Comparison of ENCODE assay signal across 9 mouse cellular contexts in the genomic region with DNA sequence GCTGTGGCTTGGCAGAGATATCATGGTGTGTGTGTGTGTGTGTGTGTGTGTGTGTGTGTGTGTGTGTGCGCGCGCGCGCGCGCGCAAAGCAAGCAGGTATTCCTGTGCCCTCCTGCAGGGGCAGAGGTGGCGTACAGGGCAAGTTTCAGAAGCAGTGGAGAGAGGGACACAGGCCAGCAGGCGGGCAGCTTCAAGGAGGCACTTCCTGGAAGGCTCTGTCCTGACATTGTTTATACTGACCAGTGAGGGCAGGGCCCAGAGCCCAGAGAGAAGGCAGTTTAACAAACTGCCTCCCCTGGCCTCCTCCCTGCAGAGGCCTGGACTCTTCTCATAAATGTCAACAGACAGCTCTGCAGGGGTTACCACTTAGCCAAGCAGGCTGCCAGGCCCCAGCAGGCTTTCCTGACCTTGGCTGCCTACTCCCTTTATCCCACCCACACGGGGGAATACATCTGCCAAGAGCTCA. TPM values are rescaled to one million over a fixed set of nuclear protein-coding genes. Genes with fewer than 3 reads are reported as not detected.
DNase-seq lines count a peak whose midpoint lies in the region; ATAC-seq and TF ChIP-seq lines count a peak whose summit lies in the region.
"Had no signal": no experiment of that assay in that cellular context is flagged by ENCODE, and none has a peak within 500 bp of the region (broad histone marks: within the 10 kb centered on the region; RNA-seq: fewer than 3 reads in every experiment).

No protein-coding gene starts in this region.

- no peak overlapping the region for H3K9ac ChIP-seq in kidney, embryonic 14.5 days (ENCODE audit: low read depth, low read length)

- H3K4me1 ChIP-seq in embryonic fibroblast, embryonic 13.5 days (ENCODE audit: control insufficient read depth, insufficient read depth, low read length) = peaks cover 16% of the 10 kb centered on the region
- H3K4me1 ChIP-seq in kidney, embryonic 14.5 days (ENCODE audit: control insufficient read depth, insufficient read depth, low read length) = peaks cover 24% of the 10 kb centered on the region

- ATAC-seq in kidney, embryonic 14.5 days (ENCODE audit: low FRiP score, low TSS enrichment) = peak; percentile 84
- no peak for ATAC-seq in erythroid progenitor cell, adult 5-6 weeks (replicated peaks; ENCODE audit: low FRiP score, poor library complexity, severe bottlenecking)

- H3K4me3 ChIP-seq in layer of hippocampus, adult 2 months = no peak overlapping the region
- H3K4me3 ChIP-seq in embryonic fibroblast, embryonic 13.5 days (ENCODE audit: insufficient read depth, low read length) = no peak overlapping the region
- H3K4me3 ChIP-seq in kidney, embryonic 14.5 days (ENCODE audit: low read length) = no peak overlapping the region

- H3K4me2 ChIP-seq in kidney, embryonic 14.5 days (replicated peaks; ENCODE audit: low read depth, low read length) = no peak overlapping the region

- WGBS in kidney, embryonic 14.5 days = 63% methylated on average over 11 of the region's 11 CpGs

- H3K27me3 ChIP-seq in kidney, embryonic 14.5 days (ENCODE audit: control insufficient read depth, insufficient read depth, low read length) = no peaks in the 10 kb centered on the region

- 0 out of 2 replicates have a peak, but pooled peaks cover 2% of the 10 kb centered on the region for H3K36me3 ChIP-seq in kidney, embryonic 14.5 days (ENCODE audit: control insufficient read depth, insufficient read depth, low read length)

- peak; percentile 47 for TF ChIP-seq CTCF in layer of hippocampus, adult 2 months (conservative IDR thresholded peaks at IDR 0.05)
- TF ChIP-seq CTCF in embryonic fibroblast, embryonic 13.5 days (IDR thresholded peaks at IDR 0.05; ENCODE audit: borderline replicate concordance, insufficient read depth, low read length) = no peak

- DNase-seq in layer of hippocampus, adult 2 months (ENCODE audit: low spot score in 2 of 2) = no peak
- no peak for DNase-seq in layer of hippocampus, postnatal 25 days (ENCODE audit: extremely low spot score in 1 of 2, low spot score in 1 of 2)
- peak; percentile 47 for DNase-seq in brain, adult 2 months (ENCODE audit: low read depth, low spot score)
- DNase-seq in lung, postnatal 10 days = peak; percentile 84
- no peak for DNase-seq in left cerebral cortex, adult 9 months (ENCODE audit: low spot score in 2 of 2)

- peak overlapping the region; percentile 54; the same call in 1 of the 2 replicates for H3K27ac ChIP-seq in layer of hippocampus, adult 2 months
- peak overlapping the region; percentile 41 for H3K27ac ChIP-seq in embryonic fibroblast, embryonic 13.5 days (ENCODE audit: insufficient read depth, low read length)
- peak overlapping the region; percentile 66; the same call in 1 of the 2 replicates for H3K27ac ChIP-seq in kidney, embryonic 14.5 days (ENCODE audit: low read depth, low read length)
- H3K27ac ChIP-seq: macrophage had no signal

- no peaks in the 10 kb centered on the region for H3K9me3 ChIP-seq in kidney, embryonic 14.5 days (ENCODE audit: control insufficient read depth, low read length)

- no peak for TF ChIP-seq POLR2A in embryonic fibroblast, embryonic 13.5 days (IDR thresholded peaks at IDR 0.05; ENCODE audit: low read depth, low read length)

RNA-seq across cellular contexts. Expression of gene Ppif, which starts 31.1 kb away (rescaled TPM):
- total RNA-seq in layer of hippocampus, adult 2 months (2021) = 10 to 100 TPM; 27.4 to 34.2 TPM
- total RNA-seq in layer of hippocampus, postnatal 25 days (2021) = 10 to 100 TPM; 26.0 to 27.7 TPM
- 11.3 and 11.6 TPM in 2 replicates for polyA plus RNA-seq in embryonic fibroblast, embryonic 13.5 days (2011; ENCODE audit: insufficient read length, low read depth, missing spikeins)
- polyA plus RNA-seq in kidney, embryonic 14.5 days (2014; fragmentation: Nextera tagmentation; extraction: Ambion mirVana) = 44.4 and 46.6 TPM in 2 replicates
- 4.2 and 14.1 TPM in 2 replicates for total RNA-seq in erythroid progenitor cell, adult 5-6 weeks (2015; ENCODE audit: low replicate concordance)
- 0.91 and 1.9 TPM in 2 replicates for total RNA-seq in erythroid progenitor cell, adult 5-6 weeks (2017; ENCODE audit: low replicate concordance)

RNA-seq across cellular contexts. Expression of gene Zcchc24, which starts 43.8 kb away (rescaled TPM):
- total RNA-seq in layer of hippocampus, adult 2 months (2021) = 10 to 100 TPM; 56.4 to 58.5 TPM
- total RNA-seq in layer of hippocampus, postnatal 25 days (2021) = 10 to 100 TPM; 56.1 to 59.0 TPM
- polyA plus RNA-seq in embryonic fibroblast, embryonic 13.5 days (2011; ENCODE audit: insufficient read length, low read depth, missing spikeins) = 116 and 122 TPM in 2 replicates
- polyA plus RNA-seq in kidney, embryonic 14.5 days (2014; fragmentation: Nextera tagmentation; extraction: Ambion mirVana) = 17.0 and 24.0 TPM in 2 replicates
- total RNA-seq in erythroid progenitor cell, adult 5-6 weeks (2015; ENCODE audit: low replicate concordance) = 2.5 and 2.9 TPM in 2 replicates
- 0.61 and 1.3 TPM in 2 replicates for total RNA-seq in erythroid progenitor cell, adult 5-6 weeks (2017; ENCODE audit: low replicate concordance)

Comparison
In these comparisons a context has a peak if more than half of its experiments do, and no peak if none do; other contexts are left out.
1. DNase-seq: peak in brain, adult 2 months (single experiment) and lung, postnatal 10 days (single experiment); none in layer of hippocampus, adult 2 months (0 of 2), layer of hippocampus, postnatal 25 days (0 of 2) and left cerebral cortex, adult 9 months (0 of 2).
2. RNA of gene Zcchc24, which starts 43.8 kb away (total RNA-seq): 56.1 to 59.0 TPM in layer of hippocampus, postnatal 25 days and 56.4 to 58.5 TPM in layer of hippocampus, adult 2 months; 0.61 to 2.9 TPM in erythroid progenitor cell, adult 5-6 weeks; every median in the first group is over 10 times any median in the second.
3. Peak in every context shown above with its lines, with median percentiles within 50 percentile points of each other: H3K27ac ChIP-seq.